Mouse (Mus musculus): ENCODE results near the gene Tjp2. TPM values are rescaled to one million over a fixed set of nuclear protein-coding genes. Genes with fewer than 3 reads are reported as not detected.

Gene Tjp2
- total and polyA plus RNA-seq, 3 experiments, result 9.0 to 17.8 (median 13.7) TPM

DNA sequence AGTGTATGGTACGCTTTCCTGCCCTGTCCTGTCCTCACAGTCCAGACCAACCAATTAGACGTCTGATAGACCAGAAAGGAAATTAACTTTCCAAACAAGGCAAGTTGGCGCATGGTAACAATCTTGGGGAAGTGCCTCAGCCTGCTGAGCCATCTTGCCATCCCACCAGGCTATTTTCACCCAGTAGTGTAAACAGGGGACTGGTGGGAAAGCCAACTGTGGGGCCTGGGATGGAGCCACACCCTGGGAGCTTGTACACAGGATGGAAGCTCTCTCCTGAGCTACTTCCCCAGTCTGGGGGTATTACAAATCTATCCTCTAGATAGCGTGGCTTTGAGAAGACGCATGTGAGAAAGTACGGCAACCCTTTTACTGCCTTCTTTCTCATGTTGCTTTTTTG, 101.7 kb downstream of the Tjp2 start:
- Histone ChIP-seq H3K4me1 (ENCODE audit: control insufficient read depth in 1 of 2, insufficient read depth in 2 of 2) (no peaks in the 10 kb centered on the region), H3K4me3 (replicated peaks in 1 of 3; ENCODE audit: low read depth in 2 of 3, low read length in 2 of 3, poor library complexity in 1 of 3) (no peak overlapping the region), H3K27me3 (replicated peaks) (no peaks in the 10 kb centered on the region), H3K36me3 (replicated peaks in 1 of 2; ENCODE audit: control insufficient read depth in 1 of 2, insufficient read depth in 1 of 2, low read length in 1 of 2) (peaks cover 17 to 62% of the 10 kb centered on the region in 2 experiments), H3K9ac (ENCODE audit: insufficient read depth, low read depth) (no peak overlapping the region), H3K27ac (ENCODE audit: insufficient read depth, low read depth) (no peak overlapping the region), H3K79me2 (replicated peaks; ENCODE audit: control insufficient read depth, extremely low read depth, insufficient read depth, poor library complexity, severe bottlenecking) (no peaks in the 10 kb centered on the region), H3K4me2 (ENCODE audit: insufficient read depth, low read depth, poor library complexity, severe bottlenecking) (no peak overlapping the region), H3K9me3 (replicated peaks; ENCODE audit: low read length) (no peaks in the 10 kb centered on the region)
- dilution Hi-C loops (cut with MboI; ENCODE audit: extremely low pct_ligation_motif_present, extremely low pct_unique_long_range_greater_than_20kb, low sequenced_read_pairs) (no loop called here), in situ Hi-C loops (cut with MboI; ENCODE audit: low pct_ligation_motif_present, low pct_unique_long_range_greater_than_20kb, low sequenced_read_pairs) (no loop called here)
- DNase-seq (ENCODE audit: extremely low read depth), result no peak
- TF ChIP-seq UBTF (IDR thresholded peaks at IDR 0.05; ENCODE audit: low read depth, low read length), result no peak
- no peak for TF ChIP-seq ETS1 (conservative IDR thresholded peaks at IDR 0.05; ENCODE audit: low read depth, low read length)

DNA sequence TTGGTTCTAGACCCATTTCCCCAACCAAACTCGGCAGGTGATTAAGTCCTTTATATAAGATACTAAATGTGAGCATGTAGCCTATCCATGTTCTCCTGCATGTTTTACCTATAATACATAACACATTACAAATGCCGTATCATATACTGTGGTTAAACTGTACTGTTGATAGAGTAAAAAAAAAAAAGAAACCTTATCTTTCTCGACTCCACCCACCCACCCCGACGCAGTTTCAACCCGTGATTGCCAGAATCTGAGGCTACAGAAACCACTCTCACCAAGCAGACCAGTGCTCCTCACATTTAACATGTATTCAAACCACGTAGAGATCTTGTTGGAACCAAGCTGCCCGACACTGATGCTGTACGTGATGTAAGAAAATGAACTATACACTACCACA, 102.2 kb downstream of the Tjp2 start:
- Histone ChIP-seq H3K27ac (ENCODE audit: insufficient read depth, low read depth) (no peak overlapping the region), H3K4me3 (replicated peaks in 1 of 3; ENCODE audit: low read depth in 2 of 3, low read length in 2 of 3, poor library complexity in 1 of 3) (no peak overlapping the region), H3K9me3 (replicated peaks; ENCODE audit: low read length) (no peaks in the 10 kb centered on the region), H3K27me3 (replicated peaks) (no peaks in the 10 kb centered on the region), H3K79me2 (replicated peaks; ENCODE audit: control insufficient read depth, extremely low read depth, insufficient read depth, poor library complexity, severe bottlenecking) (no peaks in the 10 kb centered on the region), H3K36me3 (replicated peaks in 1 of 2; ENCODE audit: control insufficient read depth in 1 of 2, insufficient read depth in 1 of 2, low read length in 1 of 2) (peaks cover 17 to 62% of the 10 kb centered on the region in 2 experiments), H3K9ac (ENCODE audit: insufficient read depth, low read depth) (no peak overlapping the region), H3K4me1 (ENCODE audit: control insufficient read depth in 1 of 2, insufficient read depth in 2 of 2) (no peaks in the 10 kb centered on the region), H3K4me2 (ENCODE audit: insufficient read depth, low read depth, poor library complexity, severe bottlenecking) (no peak overlapping the region)
- in situ Hi-C loops (cut with MboI; ENCODE audit: low pct_ligation_motif_present, low pct_unique_long_range_greater_than_20kb, low sequenced_read_pairs), result no loop called here
- no peak for TF ChIP-seq TBP (conservative IDR thresholded peaks at IDR 0.05; ENCODE audit: low read depth, low read length)
- TF ChIP-seq SIN3A (IDR thresholded peaks at IDR 0.05; ENCODE audit: low read length), result no peak
- TF ChIP-seq POLR2A (IDR thresholded peaks at IDR 0.05; ENCODE audit: low read depth, low read length), result no peak
- TF ChIP-seq ETS1 (conservative IDR thresholded peaks at IDR 0.05; ENCODE audit: low read depth, low read length), result no peak
- TF ChIP-seq CTCF (conservative IDR thresholded peaks at IDR 0.05 in 1 of 2, IDR thresholded peaks at IDR 0.05 in 1 of 2; ENCODE audit: low read depth in 2 of 2, low read length in 2 of 2), result no peak
- no peak for TF ChIP-seq IRF4 (IDR thresholded peaks at IDR 0.05; ENCODE audit: low read depth, low read length)
- no peak for TF ChIP-seq MAFK (IDR thresholded peaks at IDR 0.05; ENCODE audit: insufficient replicate concordance, low read length)
- TF ChIP-seq MAZ (IDR thresholded peaks at IDR 0.05; ENCODE audit: low read depth, low read length), result no peak
- TF ChIP-seq MAX (IDR thresholded peaks at IDR 0.05; ENCODE audit: low read length), result no peak
- TF ChIP-seq ZNF384 (IDR thresholded peaks at IDR 0.05; ENCODE audit: low read depth, low read length), result no peak
- DNase-seq (ENCODE audit: extremely low read depth), result no peak
- dilution Hi-C loops (cut with MboI; ENCODE audit: extremely low pct_ligation_motif_present, extremely low pct_unique_long_range_greater_than_20kb, low sequenced_read_pairs), result no loop called here

DNA sequence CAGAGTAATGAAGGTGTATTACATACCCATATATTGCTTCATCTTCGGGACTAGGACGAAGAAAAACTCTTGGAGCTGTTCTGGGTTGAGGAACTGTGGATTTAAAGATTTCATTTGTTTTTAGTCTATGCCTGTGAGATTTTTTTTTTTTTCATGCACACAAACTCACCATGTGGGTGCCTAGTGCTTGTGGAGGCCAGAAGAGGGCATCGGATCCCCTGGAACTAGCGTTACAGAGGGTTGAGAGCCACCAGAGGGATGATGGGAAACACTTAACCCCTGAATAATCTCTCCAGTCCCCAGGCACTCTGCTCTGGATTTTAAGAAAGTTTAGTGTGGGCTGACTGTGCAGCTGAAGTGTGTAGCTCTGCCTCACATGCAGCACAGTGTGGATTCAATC, 104.0 kb downstream of the Tjp2 start:
- Histone ChIP-seq H3K4me2 (ENCODE audit: insufficient read depth, low read depth, poor library complexity, severe bottlenecking) (no peak overlapping the region), H3K9ac (ENCODE audit: insufficient read depth, low read depth) (no peak overlapping the region), H3K36me3 (replicated peaks in 1 of 2; ENCODE audit: control insufficient read depth in 1 of 2, insufficient read depth in 1 of 2, low read length in 1 of 2) (peaks cover 17 to 69% of the 10 kb centered on the region in 2 experiments), H3K4me3 (replicated peaks in 1 of 3; ENCODE audit: low read depth in 2 of 3, low read length in 2 of 3, poor library complexity in 1 of 3) (no peak overlapping the region), H3K4me1 (ENCODE audit: control insufficient read depth in 1 of 2, insufficient read depth in 2 of 2) (no peaks in the 10 kb centered on the region), H3K9me3 (replicated peaks; ENCODE audit: low read length) (no peaks in the 10 kb centered on the region), H3K79me2 (replicated peaks; ENCODE audit: control insufficient read depth, extremely low read depth, insufficient read depth, poor library complexity, severe bottlenecking) (no peaks in the 10 kb centered on the region), H3K27me3 (replicated peaks) (no peaks in the 10 kb centered on the region), H3K27ac (ENCODE audit: insufficient read depth, low read depth) (no peak overlapping the region)
- DNase-seq (ENCODE audit: extremely low read depth), result no peak
- no peak for TF ChIP-seq SMC3 (IDR thresholded peaks at IDR 0.05; ENCODE audit: low read depth, low read length)
- peak in 1 of 2 experiments; percentile 20; a peak in 2 of 4 replicates for TF ChIP-seq CTCF (conservative IDR thresholded peaks at IDR 0.05 in 1 of 2, IDR thresholded peaks at IDR 0.05 in 1 of 2; ENCODE audit: low read depth in 2 of 2, low read length in 2 of 2)
- dilution Hi-C loops (cut with MboI; ENCODE audit: extremely low pct_ligation_motif_present, extremely low pct_unique_long_range_greater_than_20kb, low sequenced_read_pairs) (no loop called here), in situ Hi-C loops (cut with MboI; ENCODE audit: low pct_ligation_motif_present, low pct_unique_long_range_greater_than_20kb, low sequenced_read_pairs) (no loop called here)
